Mouse (Mus musculus) midbrain, postnatal 0 days (tissue): ENCODE data around the gene Gm20388. TPM values are rescaled to one million over a fixed set of nuclear protein-coding genes. Genes with fewer than 3 reads are reported as not detected.

Source experiments
- ATAC-seq: fragments of 200-750 bp; cut with Nextera tagmentation; 2 replicates; pipeline ENCODE4 v1.8.0; 2017; ENCODE audit warnings: moderate number of reproducible peaks, mild to moderate bottlenecking, moderate TSS enrichment, moderate library complexity; ENCODE audit not compliant: low FRiP score
- DNase-seq: peaks from one replicate; pipeline ENCODE4 v3.0.0-alpha.2; 2015; ENCODE audit warnings: low spot score
- H3K27ac ChIP-seq: fragments of 300-500 bp; sonication (generic); 2 replicates; pipeline ENCODE4 v1.5.1; 2014; ENCODE audit warnings: low read depth, mild to moderate bottlenecking, low read length, mixed read lengths
- H3K27me3 ChIP-seq: fragments of 300-500 bp; sonication (generic); 2 replicates; pipeline ENCODE4 v1.6.1; 2014; ENCODE audit warnings: low read length, control low read depth, mixed read lengths; ENCODE audit not compliant: insufficient read depth
- H3K36me3 ChIP-seq: fragments of 300-500 bp; sonication (generic); 2 replicates; pipeline ENCODE4 v1.6.1; 2014; ENCODE audit warnings: low read length, control low read depth, mixed read lengths; ENCODE audit not compliant: insufficient read depth
- H3K4me1 ChIP-seq: fragments of 300-500 bp; sonication (generic); 2 replicates; pipeline ENCODE4 v1.6.1; 2014; ENCODE audit warnings: mild to moderate bottlenecking, control low read depth, antibody characterized with exemption, low read length, mixed read lengths; ENCODE audit not compliant: insufficient read depth
- H3K4me2 ChIP-seq: fragments of 300-500 bp; sonication (generic); 2 replicates; pipeline ENCODE4 v1.6.1; 2014; ENCODE audit warnings: low read depth, mild to moderate bottlenecking, low read length, mixed read lengths; ENCODE audit not compliant: poor library complexity, severe bottlenecking
- H3K4me3 ChIP-seq: fragments of 300-500 bp; sonication (generic); 2 replicates; pipeline ENCODE4 v1.5.1; 2014; ENCODE audit warnings: low read depth, mild to moderate bottlenecking, low read length, moderate library complexity
- H3K9ac ChIP-seq: fragments of 300-500 bp; sonication (generic); replicated peaks from 2 replicates; pipeline ENCODE4 v1.6.1; 2014; ENCODE audit warnings: mild to moderate bottlenecking, low read length, moderate library complexity, mixed read lengths; ENCODE audit not compliant: poor library complexity, severe bottlenecking
- H3K9me3 ChIP-seq: fragments of 300-500 bp; sonication (generic); 2 replicates; pipeline ENCODE4 v1.6.1; 2016; ENCODE audit warnings: low read length, control low read depth
- CTCF ChIP-seq: IDR thresholded peaks from 2 replicates; pipeline ENCODE4 v1.5.1; 2016; ENCODE audit warnings: antibody characterized with exemption, mild to moderate bottlenecking
- WGBS: fragments of 180-500 bp; shearing (Covaris S2); extraction: QIAGEN DNeasy Blood & Tissue Kit; methylation state at CpG from one replicate; pipeline ENCODE4 v1.1.7; 2014; 5-methylcytosine and 5-hydroxymethylcytosine counted together
- polyA plus RNA-seq: library from polyadenylated mRNA; unstranded; fragments of >200 nt; fragmentation: Nextera tagmentation; extraction: Ambion mirVana; gene quantifications from 2 replicates; pipeline ENCODE4 v1.2.1, GENCODE M21; 2015
- total RNA-seq: library from RNA; depleted of rRNA; stranded (reverse); fragments of >200 nt; gene quantifications from 2 replicates; pipeline ENCODE4 v1.2.3, GENCODE M21; 2014

Gene Gm20388
- total and polyA plus RNA-seq, 2 experiments from 2014 or later, result 74.2 TPM; not detected in 1

DNA sequence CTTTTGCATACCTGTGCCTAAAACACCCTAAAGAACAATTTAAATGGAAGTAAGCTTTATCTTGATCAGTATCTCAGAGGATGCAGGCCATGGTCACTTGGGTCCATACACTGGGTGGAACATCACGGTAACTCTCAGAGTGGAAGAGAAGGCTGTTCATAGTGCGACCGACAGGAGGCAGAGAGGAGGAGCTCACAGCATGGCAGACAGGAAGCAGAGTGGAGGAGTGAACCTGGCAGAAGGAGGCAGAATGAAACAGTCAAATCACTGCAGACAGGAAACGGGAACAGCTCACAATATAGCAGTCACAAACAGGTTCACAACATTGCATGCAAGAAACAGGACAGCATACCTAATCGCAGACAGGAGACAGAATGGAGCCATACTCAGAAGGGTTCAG, 4239.9 kb downstream of the Gm20388 start:
- TF ChIP-seq CTCF, result no peak
- no peak overlapping the region for H3K9ac ChIP-seq
- H3K4me1 ChIP-seq, result no peaks in the 10 kb centered on the region
- no peak overlapping the region for H3K4me2 ChIP-seq
- WGBS, result 86% methylated on average over 5 of the region's 5 CpGs
- no peaks in the 10 kb centered on the region for H3K36me3 ChIP-seq
- H3K4me3 ChIP-seq, result no peak overlapping the region
- no peaks in the 10 kb centered on the region for H3K9me3 ChIP-seq
- no peak for DNase-seq
- ATAC-seq, result no peak
- no peaks in the 10 kb centered on the region for H3K27me3 ChIP-seq
- no peak overlapping the region for H3K27ac ChIP-seq

DNA sequence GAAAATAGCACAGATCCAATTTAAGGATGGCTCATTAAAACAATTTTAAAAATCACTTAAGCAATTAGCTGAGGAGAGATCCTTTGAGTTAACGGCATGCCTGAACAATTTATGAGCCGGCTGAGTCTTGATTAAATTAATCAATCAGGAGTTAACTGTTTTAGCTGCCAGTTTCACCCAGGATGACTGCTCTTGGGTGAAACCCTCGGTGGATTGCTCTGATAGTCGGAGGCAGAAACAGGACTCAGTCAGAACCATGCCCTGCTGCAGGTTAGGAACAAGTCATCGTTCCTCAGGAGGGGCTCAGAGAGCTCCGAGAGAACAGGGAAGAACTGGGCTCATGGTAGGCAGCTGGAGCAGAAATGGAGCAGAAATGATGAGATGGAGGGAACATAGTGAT, 4241.2 kb downstream of the Gm20388 start:
- no peak overlapping the region for H3K4me2 ChIP-seq
- peak; percentile 28 for DNase-seq
- 81% methylated on average over 6 of the region's 6 CpGs for WGBS

GRCm38 (mm10) chr8:124152771-124153170, 4242.1 kb downstream of the Gm20388 start:
- Histone ChIP-seq H3K4me2 (no peak overlapping the region), H3K4me1 (no peaks in the 10 kb centered on the region), H3K27ac (no peak overlapping the region), H3K36me3 (no peaks in the 10 kb centered on the region), H3K9me3 (no peaks in the 10 kb centered on the region), H3K9ac (no peak overlapping the region), H3K27me3 (no peaks in the 10 kb centered on the region), H3K4me3 (no peak overlapping the region)
- DNase-seq, result no peak
- no peak for ATAC-seq
- 92% methylated on average over 8 of the region's 8 CpGs for WGBS
- TF ChIP-seq CTCF, result no peak

More for the DNA sequence above, 4241.2 kb downstream of the Gm20388 start:
- Histone ChIP-seq H3K27ac (no peak overlapping the region), H3K4me3 (no peak overlapping the region), H3K27me3 (no peaks in the 10 kb centered on the region), H3K36me3 (no peaks in the 10 kb centered on the region), H3K4me1 (no peaks in the 10 kb centered on the region), H3K9me3 (no peaks in the 10 kb centered on the region), H3K9ac (no peak overlapping the region)
- ATAC-seq, result no peak
- no peak for TF ChIP-seq CTCF

- Histone ChIP-seq H3K4me1 (no peaks in the 10 kb centered on the region), H3K27me3 (no peaks in the 10 kb centered on the region), H3K4me2 (no peak overlapping the region), H3K4me3 (no peak overlapping the region), H3K27ac (no peak overlapping the region), H3K9ac (no peak overlapping the region), H3K36me3 (no peaks in the 10 kb centered on the region), H3K9me3 (no peaks in the 10 kb centered on the region)
- 78% methylated on average over 7 of the region's 7 CpGs for WGBS
- no peak for TF ChIP-seq CTCF
- ATAC-seq (no peak), DNase-seq (no peak)
Measured at GRCm38 (mm10) chr8:124156324-124156723, 4245.7 kb downstream of the Gm20388 start.

GRCm38 (mm10) chr8:124161683-124162082, 4251.0 kb downstream of the Gm20388 start:
- no peak for TF ChIP-seq CTCF
- 75% methylated on average over 5 of the region's 5 CpGs for WGBS
- H3K9ac ChIP-seq, result no peak overlapping the region
- H3K27me3 ChIP-seq, result no peaks in the 10 kb centered on the region
- H3K4me1 ChIP-seq, result no peaks in the 10 kb centered on the region
- no peaks in the 10 kb centered on the region for H3K9me3 ChIP-seq
- H3K36me3 ChIP-seq, result no peaks in the 10 kb centered on the region
- H3K4me2 ChIP-seq, result no peak overlapping the region
- ATAC-seq, result no peak
- H3K4me3 ChIP-seq, result no peak overlapping the region
- DNase-seq, result no peak
- no peak overlapping the region for H3K27ac ChIP-seq

DNA sequence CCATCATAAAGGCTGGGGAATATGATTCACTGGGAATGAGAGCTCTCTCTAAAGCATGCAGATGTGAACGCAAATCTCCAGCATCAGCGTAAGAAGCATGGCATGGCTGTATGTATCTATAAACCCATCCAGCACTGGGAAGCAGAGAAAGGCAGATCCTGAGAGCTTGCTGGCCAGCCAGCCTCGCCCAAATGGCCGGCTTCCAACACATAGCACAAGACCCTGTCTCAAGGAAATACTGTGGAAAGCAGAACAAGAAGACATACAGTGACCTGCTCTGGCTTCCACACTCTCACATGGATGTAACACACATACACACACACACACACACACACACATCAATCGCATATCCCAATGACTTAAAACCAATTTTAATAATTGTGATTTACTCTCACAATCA, 4252.6 kb downstream of the Gm20388 start:
- H3K9me3 ChIP-seq, result no peaks in the 10 kb centered on the region
- DNase-seq (no peak), ATAC-seq (no peak)
- WGBS, result 92% methylated on average over 5 of the region's 5 CpGs
- H3K27me3 ChIP-seq, result no peaks in the 10 kb centered on the region
- no peak overlapping the region for H3K4me3 ChIP-seq
- H3K36me3 ChIP-seq, result no peaks in the 10 kb centered on the region
- H3K4me1 ChIP-seq, result no peaks in the 10 kb centered on the region
- no peak overlapping the region for H3K4me2 ChIP-seq
- TF ChIP-seq CTCF, result no peak
- H3K9ac ChIP-seq, result no peak overlapping the region
- no peak overlapping the region for H3K27ac ChIP-seq
